Mouse (Mus musculus) mature B cell (primary cell): ENCODE data around the gene Arhgef6.

Experiments used
- in situ Hi-C: fragments of 300-500 bp; cut with MboI; formaldehyde crosslinking; loops from 2 replicates; pipeline ENCODE4 v1.14.3; 2019

Arhgef6 gene

GRCm38 (mm10) chrX:57338371-57339211 is at the start of gene Arhgef6:
Arhgef6 (minus strand) TSS chrX:57338729.
- in situ Hi-C loops, result no loop called here

- in situ Hi-C loops, result no loop called here
Observed at GRCm38 (mm10) chrX:57380915-57381314, 42.4 kb upstream of the Arhgef6 start.

GRCm38 (mm10) chrX:57378579-57378978 is 40.0 kb upstream of the Arhgef6 start:
- in situ Hi-C loops, result no loop called here

GRCm38 (mm10) chrX:57377096-57377495 is 38.6 kb upstream of the Arhgef6 start:
- in situ Hi-C loops, result no loop called here

- in situ Hi-C loops, result no loop called here
Observed at GRCm38 (mm10) chrX:57374029-57374428, 35.5 kb upstream of the Arhgef6 start.

- in situ Hi-C loops, result no loop called here
Observed at GRCm38 (mm10) chrX:57373543-57373942, 35.0 kb upstream of the Arhgef6 start.

GRCm38 (mm10) chrX:57372965-57373364 is 34.4 kb upstream of the Arhgef6 start:
- in situ Hi-C loops, result no loop called here

GRCm38 (mm10) chrX:57364891-57365569 is 26.5 kb upstream of the Arhgef6 start:
- in situ Hi-C loops, result no loop called here

GRCm38 (mm10) chrX:57359316-57359715 is 20.8 kb upstream of the Arhgef6 start:
- in situ Hi-C loops, result no loop called here

- in situ Hi-C loops, result no loop called here
Observed at GRCm38 (mm10) chrX:57339220-57339619, 691 bp upstream of the Arhgef6 start.

GRCm38 (mm10) chrX:57337582-57337981 is 947 bp downstream of the Arhgef6 start:
- in situ Hi-C loops, result no loop called here

- in situ Hi-C loops, result no loop called here
Observed at GRCm38 (mm10) chrX:57336958-57337357, 1.6 kb downstream of the Arhgef6 start.

- in situ Hi-C loops, result no loop called here
Observed at GRCm38 (mm10) chrX:57335313-57335712, 3.2 kb downstream of the Arhgef6 start.

- in situ Hi-C loops, result no loop called here
Observed at GRCm38 (mm10) chrX:57327668-57328338, 10.7 kb downstream of the Arhgef6 start.

GRCm38 (mm10) chrX:57326487-57327221 is 11.9 kb downstream of the Arhgef6 start:
- in situ Hi-C loops, result no loop called here

- in situ Hi-C loops, result no loop called here
Observed at GRCm38 (mm10) chrX:57325861-57326461, 12.6 kb downstream of the Arhgef6 start.

GRCm38 (mm10) chrX:57324891-57325290 is 13.6 kb downstream of the Arhgef6 start:
- in situ Hi-C loops, result no loop called here

- in situ Hi-C loops, result no loop called here
Observed at GRCm38 (mm10) chrX:57312066-57312465, 26.5 kb downstream of the Arhgef6 start.

GRCm38 (mm10) chrX:57309993-57310392 is 28.5 kb downstream of the Arhgef6 start:
- in situ Hi-C loops, result no loop called here

GRCm38 (mm10) chrX:57306747-57307146 is 31.8 kb downstream of the Arhgef6 start:
- in situ Hi-C loops, result no loop called here

GRCm38 (mm10) chrX:57304784-57305287 is 33.7 kb downstream of the Arhgef6 start:
- in situ Hi-C loops, result no loop called here
